Mouse (Mus musculus): ENCODE results near the gene Gm8281.
A peak's percentile ranks its signal among the peaks of the same experiment; 100 is the strongest.
"Not testable (repeated sequence)": the region's sequence is repeated elsewhere in the genome, so short reads cannot be mapped to it uniquely, and the experiment has no call there.

The Gm8281 gene

GRCm38 (mm10) chr14:5070611-5071490, at the start of gene Gm8281:
TSS of gene Gm8281 (plus strand) at chr14:5071040.
- peak; percentile 3 for DNase-seq (ENCODE audit: low read depth, low spot score)

GRCm38 (mm10) chr14:5050329-5050728, 20.5 kb upstream of the Gm8281 start, which contains the start of gene 4930555G01Rik:
TSS of gene 4930555G01Rik (plus strand) at chr14:5050629.
- not testable (repeated sequence) for DNase-seq (ENCODE audit: low read depth, low spot score)

- DNase-seq (ENCODE audit: low read depth, low spot score): not testable (repeated sequence)
Observed at GRCm38 (mm10) chr14:5131219-5131618, 60.4 kb downstream of the Gm8281 start, which contains the start of gene Gm8279. TSS of gene Gm8279 (plus strand) at chr14:5131519.
